Mouse (Mus musculus): Measurements from ENCODE around the gene Gm9507.

The Gm9507 gene

DNA sequence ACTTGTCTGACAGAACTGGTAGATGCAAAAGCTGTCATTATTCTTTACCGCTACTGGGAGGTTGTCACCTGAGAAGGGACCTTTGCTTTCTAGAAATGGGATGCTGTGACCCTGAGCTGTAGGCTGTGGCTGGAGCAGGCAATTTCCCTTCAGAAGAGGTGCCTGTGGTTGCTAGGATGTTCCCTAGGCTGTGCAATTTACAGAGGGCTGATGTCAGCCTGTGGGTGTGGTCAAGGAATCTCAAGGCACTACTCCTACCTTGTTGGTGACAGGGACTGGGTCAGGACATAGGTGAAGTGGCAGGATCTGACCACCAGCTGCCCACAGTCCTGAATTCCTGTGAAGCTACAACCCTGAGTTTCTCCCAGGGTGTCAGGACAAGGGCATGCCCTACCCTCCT lies 41.9 kb downstream of the Gm9507 start:
- no peak for DNase-seq

Measured in kidney, adult 18-20 months (tissue).